Mouse (Mus musculus) adipocyte (in vitro differentiated cells): ENCODE data around the gene St13.
"Not testable (repeated sequence)": the region's sequence is repeated elsewhere in the genome, so short reads cannot be mapped to it uniquely, and the experiment has no call there.

Source experiments
- DNase-seq: peaks from one replicate; pipeline ENCODE4 v3.0.0-alpha.2; 2016; ENCODE audit warnings: low spot score

Gene St13

GRCm38 (mm10) chr15:81399638-81400315, at the start of gene St13, which contains the start of gene Xpnpep3:
Gene St13 (minus strand): TSS chr15:81400077.
Gene Xpnpep3 (plus strand): TSS chr15:81400138.
- peak; percentile 97 for DNase-seq

GRCm38 (mm10) chr15:81448463-81448862, 48.6 kb upstream of the St13 start:
- DNase-seq: peak; percentile 82

GRCm38 (mm10) chr15:81439236-81439635, 39.4 kb upstream of the St13 start:
- DNase-seq: no peak

- no peak for DNase-seq
These were observed 38.5 kb upstream of the St13 start for GRCm38 (mm10) chr15:81438345-81438744.

- peak; percentile 57 for DNase-seq
These were observed 31.3 kb upstream of the St13 start for GRCm38 (mm10) chr15:81431195-81431594.

- DNase-seq: no peak
These were observed 28.1 kb upstream of the St13 start for GRCm38 (mm10) chr15:81427947-81428346.

- no peak for DNase-seq
These were observed 25.4 kb upstream of the St13 start for GRCm38 (mm10) chr15:81425311-81425710.

- peak; percentile 76 for DNase-seq
These were observed 22.3 kb upstream of the St13 start for GRCm38 (mm10) chr15:81422156-81422681.

- DNase-seq: peak; percentile 35
These were observed 21.6 kb upstream of the St13 start for GRCm38 (mm10) chr15:81421454-81421853.

GRCm38 (mm10) chr15:81418065-81418464, 18.2 kb upstream of the St13 start:
- DNase-seq: no peak

GRCm38 (mm10) chr15:81416763-81417310, 17.0 kb upstream of the St13 start:
- not testable (repeated sequence) for DNase-seq

- no peak for DNase-seq
These were observed 8.3 kb upstream of the St13 start, which contains the start of gene Dnajb7 for GRCm38 (mm10) chr15:81408199-81408598. Gene Dnajb7 (minus strand): TSS chr15:81408299.

GRCm38 (mm10) chr15:81405008-81405407, 5.1 kb upstream of the St13 start:
- no peak for DNase-seq

GRCm38 (mm10) chr15:81399297-81399637, 610 bp downstream of the St13 start:
- no peak for DNase-seq

GRCm38 (mm10) chr15:81398189-81398588, 1.7 kb downstream of the St13 start:
- DNase-seq: no peak

GRCm38 (mm10) chr15:81394211-81394915, 5.5 kb downstream of the St13 start:
- peak; percentile 71 for DNase-seq

- no peak for DNase-seq
These were observed 6.9 kb downstream of the St13 start for GRCm38 (mm10) chr15:81392997-81393396.

GRCm38 (mm10) chr15:81386327-81386726, 13.6 kb downstream of the St13 start:
- DNase-seq: no peak

- DNase-seq: no peak
These were observed 21.0 kb downstream of the St13 start for GRCm38 (mm10) chr15:81378845-81379244.

- no peak for DNase-seq
These were observed 25.3 kb downstream of the St13 start for GRCm38 (mm10) chr15:81374621-81375020.

- DNase-seq: no peak
These were observed 29.5 kb downstream of the St13 start for GRCm38 (mm10) chr15:81370356-81370755.

GRCm38 (mm10) chr15:81368601-81369000, 31.3 kb downstream of the St13 start:
- DNase-seq: no peak

GRCm38 (mm10) chr15:81366241-81366640, 33.6 kb downstream of the St13 start:
- DNase-seq: no peak
